Mouse (Mus musculus) forebrain, postnatal 0 days (tissue): ENCODE results near the gene Fbxw27. TPM values are rescaled to one million over a fixed set of nuclear protein-coding genes. Genes with fewer than 3 reads are reported as not detected.
"Not testable (repeated sequence)": the region's sequence is repeated elsewhere in the genome, so short reads cannot be mapped to it uniquely, and the experiment has no call there.

Source experiments
- ATAC-seq: fragments of 200-750 bp; cut with Nextera tagmentation; 2 replicates; pipeline ENCODE4 v1.8.0; 2017; ENCODE audit warnings: mild to moderate bottlenecking, moderate library complexity
- DNase-seq: peaks from one replicate; pipeline ENCODE4 v3.0.0-alpha.2; 2015
- H3K27ac ChIP-seq: fragments of 300-500 bp; sonication (generic); 2 replicates; pipeline ENCODE4 v1.5.1; 2014; ENCODE audit warnings: low read depth, mild to moderate bottlenecking, antibody characterized with exemption, low read length, moderate library complexity, mixed read lengths
- H3K27me3 ChIP-seq: fragments of 300-500 bp; sonication (generic); 2 replicates; pipeline ENCODE4 v1.6.1; 2014; ENCODE audit warnings: mild to moderate bottlenecking, low read length, mixed read lengths; ENCODE audit not compliant: insufficient read depth
- H3K36me3 ChIP-seq: fragments of 300-500 bp; sonication (generic); 2 replicates; pipeline ENCODE4 v1.6.1; 2014; ENCODE audit warnings: mild to moderate bottlenecking, moderate library complexity; ENCODE audit not compliant: insufficient read depth
- H3K4me1 ChIP-seq: fragments of 300-500 bp; sonication (generic); 2 replicates; pipeline ENCODE4 v1.6.1; 2014; ENCODE audit warnings: antibody characterized with exemption; ENCODE audit not compliant: insufficient read depth
- H3K4me2 ChIP-seq: fragments of 300-500 bp; sonication (generic); 2 replicates; pipeline ENCODE4 v1.6.1; 2014; ENCODE audit warnings: low read depth, mild to moderate bottlenecking, moderate library complexity
- H3K4me3 ChIP-seq: fragments of 300-500 bp; sonication (generic); 2 replicates; pipeline ENCODE4 v1.5.1; 2014; ENCODE audit warnings: low read depth, low read length, mixed read lengths
- H3K9ac ChIP-seq: fragments of 300-500 bp; sonication (generic); 2 replicates; pipeline ENCODE4 v1.6.1; 2014; ENCODE audit warnings: mild to moderate bottlenecking
- H3K9me3 ChIP-seq: fragments of 300-500 bp; sonication (generic); 2 replicates; pipeline ENCODE4 v1.6.1; 2016; ENCODE audit warnings: low read length
- CTCF ChIP-seq: sonication (generic); IDR thresholded peaks from 2 replicates; pipeline ENCODE4 v1.5.1; 2016; ENCODE audit warnings: antibody characterized with exemption, control low read depth, low read depth
- WGBS: fragments of 180-500 bp; shearing (Covaris S2); extraction: QIAGEN DNeasy Blood & Tissue Kit; methylation state at CpG from one replicate; pipeline ENCODE4 v1.1.7; 2014; 5-methylcytosine and 5-hydroxymethylcytosine counted together
- polyA plus RNA-seq: library from polyadenylated mRNA; unstranded; fragments of >200 nt; fragmentation: Nextera tagmentation; extraction: Ambion mirVana; gene quantifications from 2 replicates; pipeline ENCODE4 v1.2.1, GENCODE M21; 2015
- total RNA-seq: library from RNA; depleted of rRNA; stranded (reverse); fragments of >200 nt; gene quantifications from 2 replicates; pipeline ENCODE4 v1.2.3, GENCODE M21; 2014; rRNA removed

Gene Fbxw27
- total RNA-seq (not detected in 2 replicates), polyA plus RNA-seq (not detected in 2 replicates)

DNA sequence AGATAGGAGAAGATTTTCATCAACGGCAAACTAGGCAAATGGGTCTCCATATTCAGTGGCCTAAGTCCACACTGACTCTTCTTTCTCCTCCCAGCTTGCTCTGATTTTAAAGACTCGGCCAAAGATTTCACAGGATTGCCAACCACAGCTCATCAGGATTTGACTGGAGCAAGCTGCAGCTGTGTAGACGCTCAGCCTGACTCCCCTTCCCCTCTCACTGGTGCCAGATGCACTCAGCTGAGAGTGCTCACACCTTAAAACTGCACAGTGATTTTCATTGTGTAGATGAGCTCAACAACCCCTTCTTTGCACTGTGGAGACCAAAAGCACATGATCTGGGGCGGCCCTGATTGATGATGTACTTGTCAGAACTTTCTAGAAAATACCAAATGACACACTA is at the start of gene Fbxw27:
Gene Fbxw27, minus strand, starts transcription at position 101 of the 400 bp plus-strand sequence.
- not testable (repeated sequence) for H3K27me3 ChIP-seq, H3K4me1 ChIP-seq, DNase-seq, H3K27ac ChIP-seq, ATAC-seq, H3K9me3 ChIP-seq, H3K9ac ChIP-seq, H3K4me2 ChIP-seq, H3K36me3 ChIP-seq, H3K4me3 ChIP-seq
- 86% methylated on average over 4 of the region's 4 CpGs for WGBS

DNA sequence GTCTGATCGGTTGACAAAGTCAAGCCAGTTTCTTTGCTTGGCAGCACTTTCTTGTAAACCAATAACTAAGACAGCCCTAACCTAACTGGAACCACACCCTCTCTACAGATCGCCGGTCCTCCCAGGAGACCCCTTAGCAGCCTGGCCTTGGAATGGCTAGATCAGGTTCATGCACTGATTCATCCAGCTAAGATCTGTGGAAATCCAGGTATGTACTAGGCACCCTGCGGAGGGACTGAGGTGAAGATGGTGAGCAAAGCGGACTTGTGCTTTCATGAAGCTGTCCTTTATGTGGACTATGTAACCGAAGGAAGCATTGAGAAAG is 42.6 kb upstream of the Fbxw27 start:
- Histone ChIP-seq H3K27me3 (no peaks in the 10 kb centered on the region), H3K4me3 (peak overlapping the region; percentile 69), H3K9me3 (no peaks in the 10 kb centered on the region), H3K36me3 (peaks cover 1% of the 10 kb centered on the region; the same call in 1 of the 2 replicates), H3K4me1 (peaks cover 5% of the 10 kb centered on the region), H3K9ac (peak overlapping the region; percentile 73), H3K27ac (0 out of 2 replicates have a peak overlapping the region, but pooled peaks have one; percentile 91), H3K4me2 (peak overlapping the region; percentile 92)
- no peak for TF ChIP-seq CTCF
- ATAC-seq (no peak), DNase-seq (no peak)
- WGBS = 8% methylated on average over 6 of the region's 6 CpGs

DNA sequence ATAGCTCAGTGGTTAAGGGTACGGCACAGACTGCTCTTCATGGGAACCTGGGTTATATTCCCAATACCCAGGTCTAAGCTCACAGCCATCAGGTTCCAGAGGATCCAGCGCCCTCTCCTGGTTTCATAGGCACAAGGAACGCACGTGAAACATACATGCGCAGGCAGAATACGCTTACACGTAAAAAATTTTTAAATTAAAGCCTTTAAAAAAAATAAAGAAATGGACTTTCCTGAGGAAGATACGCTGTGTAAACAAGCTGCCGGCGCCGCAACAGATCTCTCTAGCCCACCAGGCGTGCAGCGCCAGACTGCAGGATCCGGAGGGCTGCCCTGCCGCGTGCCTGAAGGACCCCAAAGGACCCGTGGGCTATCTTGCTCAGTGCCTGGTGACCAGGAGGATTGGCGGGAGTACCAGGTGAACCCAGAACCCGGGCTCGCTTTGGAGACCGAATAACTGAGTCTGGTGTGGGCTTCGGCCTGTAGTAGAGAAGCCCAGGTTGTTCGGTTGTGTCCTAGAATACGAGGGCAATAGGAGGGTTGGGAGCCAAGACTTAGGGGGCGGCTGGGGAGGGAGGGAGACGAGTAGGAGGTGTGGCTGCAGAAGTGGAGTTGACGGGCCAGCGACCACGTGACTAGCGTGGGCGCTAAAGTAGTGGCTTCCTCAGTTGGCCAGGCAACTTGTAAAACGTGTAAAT is 42.1 kb upstream of the Fbxw27 start, which contains the start of gene Nme6:
Gene Nme6, plus strand, starts transcription at position 359 of the 697 bp plus-strand sequence.
- ATAC-seq = peak; percentile 98
- Histone ChIP-seq H3K9ac (peak within 1 kb of the TSS; percentile 73), H3K27ac (peak within 1 kb of the TSS; percentile 91), H3K9me3 (no peaks in the 10 kb centered on the region), H3K36me3 (no peaks in the 10 kb centered on the region; the same call in 1 of the 2 replicates), H3K27me3 (no peaks in the 10 kb centered on the region), H3K4me3 (peak within 1 kb of the TSS; percentile 69), H3K4me2 (peak within 1 kb of the TSS; percentile 92), H3K4me1 (peaks cover 5% of the 10 kb centered on the region)
- 2% methylated on average over 32 of the region's 32 CpGs for WGBS
- DNase-seq = peak; percentile 93
- peak; percentile 84 for TF ChIP-seq CTCF

DNA sequence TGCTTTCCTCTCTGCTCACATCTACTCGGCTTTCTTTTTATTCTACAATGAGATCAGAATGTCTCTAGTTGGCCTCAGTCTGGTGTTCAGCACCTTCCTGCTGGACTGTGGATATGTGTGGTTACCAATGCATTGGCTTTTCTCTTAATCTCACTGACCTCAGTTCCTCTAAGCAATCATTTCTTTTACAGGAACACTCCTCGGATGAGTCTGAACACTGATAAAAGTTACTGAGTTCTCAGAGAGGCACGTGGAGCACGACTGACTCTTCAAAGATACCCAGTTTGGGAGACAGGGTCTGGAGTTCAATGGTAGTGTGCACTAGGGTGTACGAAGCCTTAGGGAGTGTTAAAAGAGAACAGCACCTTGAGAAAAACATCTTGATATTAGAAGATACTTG is 35.7 kb upstream of the Fbxw27 start:
- no peak for TF ChIP-seq CTCF
- Histone ChIP-seq H3K9me3 (no peaks in the 10 kb centered on the region), H3K27ac (no peak overlapping the region), H3K4me3 (no peak overlapping the region), H3K4me2 (no peak overlapping the region), H3K27me3 (no peaks in the 10 kb centered on the region), H3K4me1 (no peaks in the 10 kb centered on the region), H3K36me3 (no peaks in the 10 kb centered on the region; the same call in 1 of the 2 replicates), H3K9ac (no peak overlapping the region)
- DNase-seq = no peak
- no peak for ATAC-seq
- WGBS = 79% methylated on average over 5 of the region's 5 CpGs

DNA sequence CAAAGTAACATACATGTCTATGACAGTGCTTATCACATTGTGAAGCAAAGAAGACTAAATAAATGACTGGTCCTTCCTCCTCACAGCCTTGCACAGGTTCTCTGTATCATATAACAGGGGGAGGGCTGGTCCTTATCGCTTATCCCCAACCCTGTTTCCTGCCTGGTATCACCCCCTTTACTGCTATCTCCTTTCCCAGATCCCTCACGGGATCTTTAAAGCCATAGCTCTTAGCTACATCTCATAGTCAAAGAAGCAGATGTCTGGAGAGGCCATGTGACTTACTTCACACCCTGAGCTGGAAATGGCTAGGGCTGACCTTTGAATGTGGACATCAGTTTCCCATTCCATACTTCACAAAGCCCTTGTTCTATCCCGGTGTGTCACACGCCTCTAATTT is 35.3 kb upstream of the Fbxw27 start:
- TF ChIP-seq CTCF = no peak
- Histone ChIP-seq H3K27ac (no peak overlapping the region), H3K9ac (no peak overlapping the region), H3K9me3 (no peaks in the 10 kb centered on the region), H3K4me1 (no peaks in the 10 kb centered on the region), H3K36me3 (no peaks in the 10 kb centered on the region; the same call in 1 of the 2 replicates), H3K4me3 (no peak overlapping the region), H3K4me2 (no peak overlapping the region), H3K27me3 (no peaks in the 10 kb centered on the region)
- 74% methylated on average over 4 of the region's 4 CpGs for WGBS
- ATAC-seq (no peak), DNase-seq (no peak)

DNA sequence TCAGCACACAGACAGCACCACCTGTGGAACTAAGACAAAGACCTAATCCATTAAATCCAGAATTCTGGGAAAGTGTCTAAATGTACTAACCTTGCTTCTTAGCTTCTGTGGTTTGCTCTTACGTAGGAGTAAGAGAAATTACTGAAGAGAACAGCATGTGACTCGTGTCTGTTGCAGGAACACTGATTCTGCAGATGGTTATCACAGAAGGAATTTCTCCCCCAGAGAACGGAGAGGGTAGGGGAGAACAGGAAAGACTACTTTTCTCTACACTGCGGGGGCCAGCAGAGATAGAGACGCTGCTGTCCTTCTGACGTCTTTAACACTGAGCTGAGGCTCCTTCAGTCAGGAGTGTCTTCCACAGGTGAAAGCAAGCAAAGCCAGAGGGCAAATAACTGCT is 25.9 kb upstream of the Fbxw27 start:
- no peaks in the 10 kb centered on the region for H3K4me1 ChIP-seq
- H3K27ac ChIP-seq = no peak overlapping the region
- H3K9me3 ChIP-seq = no peaks in the 10 kb centered on the region
- H3K27me3 ChIP-seq = no peaks in the 10 kb centered on the region
- DNase-seq (no peak), ATAC-seq (no peak)
- no peak for TF ChIP-seq CTCF
- no peak overlapping the region for H3K4me3 ChIP-seq
- H3K36me3 ChIP-seq = no peaks in the 10 kb centered on the region
- H3K4me2 ChIP-seq = no peak overlapping the region
- WGBS = 63% methylated on average over 6 of the region's 6 CpGs
- no peak overlapping the region for H3K9ac ChIP-seq

DNA sequence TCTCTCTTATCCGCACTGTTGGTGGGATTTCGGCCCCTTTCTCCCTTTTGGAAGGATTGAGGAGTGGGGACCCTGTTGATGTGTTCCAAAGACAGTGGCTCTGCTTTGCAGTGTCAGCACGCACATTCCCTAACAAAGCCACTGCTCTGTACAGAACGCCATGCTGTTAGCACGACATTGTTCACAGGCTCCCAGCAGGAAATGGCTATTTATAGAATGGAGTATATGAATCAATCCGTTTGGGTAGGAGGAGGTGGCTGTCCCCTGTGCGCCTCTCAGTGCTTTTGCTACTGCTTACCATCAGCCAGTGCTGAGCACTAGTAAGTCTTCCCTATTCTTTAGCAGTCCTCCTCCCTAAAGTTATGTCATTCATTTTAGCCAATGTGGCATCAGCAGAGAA is 23.0 kb upstream of the Fbxw27 start:
- no peaks in the 10 kb centered on the region for H3K36me3 ChIP-seq
- WGBS = 33% methylated on average over 7 of the region's 7 CpGs
- H3K9me3 ChIP-seq = no peaks in the 10 kb centered on the region
- no peaks in the 10 kb centered on the region for H3K27me3 ChIP-seq
- DNase-seq = peak; percentile 47
- peak; percentile 76 for ATAC-seq
- no peak overlapping the region for H3K9ac ChIP-seq
- TF ChIP-seq CTCF = no peak
- H3K4me3 ChIP-seq = no peak overlapping the region
- no peak overlapping the region for H3K4me2 ChIP-seq
- no peaks in the 10 kb centered on the region for H3K4me1 ChIP-seq
- peak overlapping the region; percentile 59 for H3K27ac ChIP-seq
